Mouse (Mus musculus) megakaryocyte, embryonic 14.5 days (primary cell): ENCODE data around the gene Caskin2.

Experiments
- FLI1 ChIP-seq: IDR thresholded peaks from 2 replicates; pipeline ENCODE4 v1.6.1; 2012; ENCODE audit warnings: low read length, inconsistent platforms, mixed read lengths
- GATA1 ChIP-seq: IDR thresholded peaks from 3 replicates; pipeline ENCODE4 v1.6.1; 2012; ENCODE audit warnings: mixed read lengths, low read length, inconsistent platforms, borderline replicate concordance

GRCm38 (mm10) chr11:115826487-115826886 is 13.0 kb upstream of the Caskin2 start:
- TF ChIP-seq FLI1, result no peak
- no peak for TF ChIP-seq GATA1
